Mouse (Mus musculus): ENCODE data around the gene Acad11.

DNA sequence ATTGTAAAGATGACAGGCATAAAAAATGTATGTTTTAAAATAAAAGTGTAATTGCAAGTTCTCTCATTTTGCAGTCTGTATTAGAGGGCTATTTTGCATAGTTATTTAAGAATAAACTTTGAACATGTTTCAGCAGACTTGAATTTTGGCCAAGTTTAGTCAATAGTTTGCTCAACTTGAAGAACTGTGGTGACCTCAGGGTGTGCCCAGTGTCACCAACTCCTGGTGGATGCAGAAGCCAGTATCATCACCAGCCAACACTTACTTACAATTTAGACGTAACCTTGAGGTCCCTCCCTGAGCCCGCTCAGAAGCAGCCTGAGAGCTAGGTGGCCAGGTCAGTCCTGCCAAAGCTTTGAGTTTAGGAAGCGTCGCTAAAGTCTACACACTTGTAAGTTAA, 19.5 kb upstream of the Acad11 start:
- no peak for TF ChIP-seq CTCF (IDR thresholded peaks at IDR 0.05; ENCODE audit: extremely low read depth, insufficient read depth, low read length)
- no peak for TF ChIP-seq POLR2A (IDR thresholded peaks at IDR 0.05; ENCODE audit: extremely low read depth, insufficient read depth, low read length)

All from cortical plate, adult 2 months (tissue).